Mouse (Mus musculus) retina, postnatal 1 day (tissue): ENCODE measurements around the gene Tap2.
"Not testable (repeated sequence)": the region's sequence is repeated elsewhere in the genome, so short reads cannot be mapped to it uniquely, and the experiment has no call there.

Experiments used
- DNase-seq: peaks from one replicate; pipeline ENCODE4 v3.0.0-alpha.2; 2012

Gene Tap2

DNA sequence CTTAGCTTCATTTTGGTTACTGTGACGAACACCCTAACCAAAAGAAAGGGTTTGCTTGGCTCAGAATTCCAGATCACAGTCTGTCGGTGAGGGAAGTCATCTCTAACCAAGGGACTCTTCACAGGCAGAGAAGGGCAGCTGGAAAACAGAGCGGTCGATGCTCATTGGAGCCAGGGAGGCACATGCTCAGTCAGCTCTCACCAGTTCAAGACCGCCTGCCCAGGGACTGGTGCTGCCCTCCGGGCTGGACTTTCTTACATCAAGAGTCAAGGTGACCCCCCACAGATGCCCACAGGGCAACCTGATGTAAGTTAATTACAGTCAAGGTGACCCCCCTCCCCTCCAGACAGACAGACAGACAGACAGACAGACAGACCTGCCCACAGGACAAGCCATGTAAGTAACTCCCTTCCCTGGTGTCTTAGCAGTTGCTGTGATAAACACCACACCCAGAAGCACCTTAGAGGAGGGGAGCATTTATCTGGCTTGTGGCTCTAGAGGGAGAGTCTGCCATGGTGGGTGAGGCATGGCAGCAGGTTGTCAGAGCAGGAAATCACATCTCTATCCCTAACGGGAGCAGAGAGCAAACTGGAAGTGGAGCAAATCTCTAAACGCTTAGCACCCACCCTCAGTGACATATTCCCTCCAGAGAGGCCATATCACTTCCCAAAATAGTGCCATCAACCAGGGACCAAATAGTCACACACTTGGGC is 14.0 kb downstream of the Tap2 start:
- DNase-seq: no peak

DNA sequence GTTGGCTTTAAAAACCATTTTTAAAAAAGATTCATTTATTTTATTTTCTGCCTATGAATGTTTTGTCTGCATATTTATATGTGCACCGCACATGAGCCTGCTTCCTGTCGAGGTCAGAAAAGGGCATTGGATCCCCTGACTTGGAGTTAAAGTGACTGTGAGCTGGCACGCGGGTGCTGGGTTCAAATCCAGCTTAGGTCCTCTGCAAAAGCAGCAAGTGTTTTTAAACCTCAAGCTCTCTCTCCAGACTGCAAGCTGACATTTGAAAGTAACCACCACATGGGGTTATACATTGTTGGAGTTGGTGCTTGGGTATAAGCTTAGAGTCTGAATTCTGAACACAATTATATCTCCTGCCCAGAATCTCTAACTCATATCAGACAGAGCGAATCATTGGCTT is 14.7 kb downstream of the Tap2 start:
- no peak for DNase-seq

GRCm38 (mm10) chr17:34218675-34219074 is 15.3 kb downstream of the Tap2 start:
- peak; percentile 78 for DNase-seq

- peak; percentile 50 for DNase-seq
These were observed 15.8 kb downstream of the Tap2 start for GRCm38 (mm10) chr17:34219096-34219495.

GRCm38 (mm10) chr17:34219801-34220200 is 16.5 kb downstream of the Tap2 start:
- DNase-seq: not testable (repeated sequence)

DNA sequence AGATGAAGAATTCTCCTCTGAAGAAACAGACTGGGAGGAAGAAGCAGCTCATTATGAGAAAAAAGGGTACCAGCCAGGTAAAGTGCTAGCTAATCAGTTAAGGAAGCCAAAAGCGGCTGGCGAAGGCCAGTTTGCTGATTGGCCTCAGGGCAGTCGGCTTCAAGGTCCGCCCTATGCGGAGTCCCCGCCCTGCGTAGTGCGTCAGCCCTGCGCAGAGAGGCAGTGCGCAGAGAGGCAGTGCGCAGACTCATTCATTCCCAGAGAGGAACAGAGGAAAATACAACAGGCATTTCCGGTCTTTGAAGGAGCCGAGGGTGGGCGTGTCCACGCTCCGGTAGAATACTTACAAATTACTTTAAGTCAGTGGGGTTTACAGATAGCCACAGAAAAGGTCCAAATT is 17.1 kb downstream of the Tap2 start:
- DNase-seq: not testable (repeated sequence)

DNA sequence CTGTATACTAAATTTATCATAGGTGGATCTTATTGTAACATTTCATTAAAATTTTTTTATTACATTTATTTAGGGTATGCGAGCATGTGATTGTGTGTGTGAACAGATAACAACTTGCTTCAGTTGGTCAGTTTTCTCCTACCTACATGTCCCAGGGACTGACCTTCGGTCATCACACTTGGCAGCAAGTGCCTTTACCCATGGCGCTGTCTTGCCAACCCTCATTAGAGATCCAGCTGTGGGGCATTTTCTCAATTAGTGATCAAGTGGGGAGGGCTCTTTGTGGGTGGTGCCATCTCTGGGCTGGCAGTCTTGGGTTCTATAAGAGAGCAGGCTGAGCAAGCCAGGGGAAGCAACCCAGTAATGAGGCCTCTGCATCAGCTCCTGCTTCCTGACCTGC is 21.5 kb downstream of the Tap2 start:
- no peak for DNase-seq

DNA sequence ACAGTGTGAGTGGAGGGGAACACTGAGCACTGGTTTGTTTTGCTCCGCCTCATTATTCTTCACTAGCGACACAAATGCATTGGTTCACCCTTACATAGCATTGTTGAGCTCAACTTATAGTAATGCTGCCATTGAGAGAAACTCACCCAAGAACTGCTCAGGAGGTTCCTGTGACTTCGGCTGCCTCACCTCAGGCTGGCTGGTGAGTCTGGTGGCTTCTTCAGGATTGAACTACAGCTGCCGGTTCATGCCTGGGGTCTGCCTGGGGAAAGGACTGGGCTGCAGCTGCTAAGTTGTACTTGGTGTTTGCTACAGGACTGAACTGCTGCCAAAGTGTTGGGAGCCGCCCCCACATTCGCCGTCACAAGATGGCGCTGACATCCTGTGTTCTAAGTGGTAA is 22.1 kb downstream of the Tap2 start:
- DNase-seq: no peak

GRCm38 (mm10) chr17:34225911-34226310 is 22.6 kb downstream of the Tap2 start:
- not testable (repeated sequence) for DNase-seq

GRCm38 (mm10) chr17:34230971-34231370 is 27.6 kb downstream of the Tap2 start:
- not testable (repeated sequence) for DNase-seq

DNA sequence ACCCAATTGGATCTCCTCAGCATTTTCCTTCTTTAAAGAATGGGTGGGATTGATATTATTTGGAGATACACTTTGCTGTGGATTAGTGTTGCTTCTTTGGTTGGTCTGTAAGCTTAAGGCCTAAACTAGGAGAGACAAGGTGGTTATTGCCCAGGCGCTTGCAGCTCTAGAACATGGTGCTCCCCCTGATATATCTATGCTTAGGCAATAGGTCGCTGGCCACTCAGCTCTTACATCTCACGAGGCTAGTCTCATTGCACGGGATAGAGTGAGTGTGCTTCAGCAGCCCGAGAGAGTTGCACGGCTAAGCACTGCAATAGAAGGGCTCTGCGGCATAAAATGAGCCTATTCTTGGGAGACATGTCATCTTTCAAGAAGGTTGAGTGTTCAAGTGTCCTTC is 28.7 kb downstream of the Tap2 start:
- DNase-seq: not testable (repeated sequence)

DNA sequence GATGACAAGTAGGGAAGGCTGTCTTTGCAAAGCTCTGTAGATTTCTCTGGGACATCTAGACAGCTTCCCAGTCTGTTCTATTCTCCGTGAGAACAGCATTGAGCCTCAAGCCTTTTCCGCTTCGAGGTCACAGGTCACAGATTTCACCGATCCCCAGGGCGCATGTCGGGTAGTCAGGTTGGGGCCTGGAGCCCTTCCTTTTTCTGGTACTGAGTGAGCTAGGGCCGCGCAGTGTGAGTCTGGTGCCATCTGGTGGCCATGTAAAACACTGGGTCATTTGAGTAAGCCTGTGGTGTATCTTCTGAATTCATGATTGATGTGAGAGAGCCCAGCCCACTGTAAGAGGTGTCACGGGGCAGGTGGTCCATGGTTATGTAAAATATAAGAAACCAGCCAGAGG is 31.6 kb downstream of the Tap2 start:
- peak; percentile 82 for DNase-seq

- no peak for DNase-seq
These were observed 33.4 kb downstream of the Tap2 start for GRCm38 (mm10) chr17:34236691-34237090.

DNA sequence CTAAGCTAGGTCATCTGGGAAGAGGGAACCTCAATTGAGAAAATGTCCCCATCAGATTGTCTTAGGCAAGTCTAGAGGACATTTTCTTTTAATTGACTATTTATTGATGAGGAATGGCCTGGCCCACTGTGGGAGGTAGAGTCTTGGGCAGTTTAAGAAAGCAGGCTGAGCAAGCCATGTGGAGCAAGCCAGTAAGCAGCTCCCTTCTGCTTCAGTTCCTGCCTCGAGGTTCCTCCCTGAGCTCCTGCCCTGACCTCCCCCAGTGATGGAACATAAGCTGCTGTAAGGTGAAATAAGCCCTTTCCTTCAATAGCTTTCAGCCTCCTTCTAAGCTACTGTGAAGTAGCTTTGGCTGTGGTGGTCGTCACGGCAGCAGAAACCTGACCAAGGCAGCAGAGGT is 34.4 kb downstream of the Tap2 start:
- no peak for DNase-seq

- no peak for DNase-seq
These were observed 35.4 kb downstream of the Tap2 start, which contains the start of gene H2-Ob for GRCm38 (mm10) chr17:34238706-34239105. TSS of gene H2-Ob (plus strand) at chr17:34238903.

DNA sequence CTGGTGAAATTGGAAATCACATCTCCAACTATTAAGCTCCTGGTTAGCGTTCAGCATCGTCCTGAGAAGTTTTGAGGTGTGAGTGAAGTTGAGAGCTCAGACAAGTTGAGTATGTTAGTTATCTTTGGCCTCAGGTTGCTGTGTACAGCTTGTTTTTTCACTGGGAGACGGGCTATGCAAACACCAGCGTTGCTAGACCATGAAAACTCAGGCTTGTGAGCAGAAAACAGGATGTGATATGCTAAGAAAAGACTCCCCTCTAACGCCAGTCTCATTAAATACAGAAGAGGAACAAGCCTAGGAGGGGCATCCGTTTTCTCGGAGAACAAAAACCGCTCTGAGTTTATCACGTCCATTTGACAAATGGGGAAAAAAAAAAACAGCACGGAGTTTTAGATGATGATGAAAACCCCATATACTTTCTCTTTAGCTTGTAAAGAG is 36.3 kb downstream of the Tap2 start:
- no peak for DNase-seq

DNA sequence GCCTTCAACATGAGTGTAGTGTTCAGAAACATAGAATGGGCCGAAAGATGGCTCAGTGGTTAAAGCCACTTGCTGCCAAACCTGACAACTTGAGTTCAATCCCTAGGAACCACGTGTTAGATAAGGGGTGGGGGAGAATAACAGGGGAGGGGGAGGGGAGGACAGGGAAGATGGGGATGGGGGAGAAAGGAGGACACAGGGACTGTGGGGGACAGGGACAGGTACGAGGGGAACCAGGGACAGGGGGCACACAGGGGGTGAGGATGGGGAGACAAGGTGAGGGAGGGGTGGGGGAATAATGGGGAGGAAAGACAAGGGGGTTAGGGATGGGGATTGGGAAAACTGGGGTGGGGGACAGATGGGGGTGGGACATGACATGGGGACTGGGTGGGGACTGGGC is 37.0 kb downstream of the Tap2 start:
- no peak for DNase-seq

DNA sequence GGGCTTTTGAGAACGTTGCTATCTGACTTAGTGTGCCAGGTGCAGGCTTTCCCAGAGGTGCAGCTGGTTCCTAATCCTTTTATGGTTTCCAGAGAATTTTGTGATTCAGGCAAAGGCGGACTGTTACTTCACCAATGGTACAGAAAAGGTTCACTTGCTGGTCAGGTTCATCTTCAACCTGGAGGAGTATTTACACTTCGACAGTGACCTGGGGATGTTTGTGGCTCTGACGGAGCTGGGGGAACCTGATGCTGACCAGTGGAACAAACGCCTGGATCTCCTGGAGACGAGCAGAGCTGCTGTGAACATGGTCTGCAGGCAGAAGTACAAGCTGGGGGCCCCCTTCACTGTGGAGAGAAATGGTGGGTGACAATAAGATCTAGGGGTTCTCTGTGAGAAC is 37.6 kb downstream of the Tap2 start:
- DNase-seq: no peak

DNA sequence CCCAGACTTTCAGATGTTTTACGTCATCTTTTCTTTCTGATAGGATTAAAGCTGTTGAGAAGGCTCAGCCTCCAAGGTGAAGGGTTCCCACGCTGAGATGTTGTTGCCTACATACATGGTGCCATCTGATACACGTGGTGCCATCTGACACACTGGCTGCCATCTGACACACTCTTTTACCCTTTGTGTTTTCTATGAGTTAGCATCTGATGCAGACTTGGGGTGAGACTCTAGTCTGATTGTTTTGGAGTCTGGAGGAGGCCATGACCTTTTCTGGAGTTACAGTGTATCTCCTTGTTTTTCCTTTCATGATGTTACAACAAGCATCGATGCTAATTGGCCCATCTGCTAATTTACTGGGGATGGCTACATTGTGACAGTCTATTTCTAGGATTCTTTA is 41.3 kb downstream of the Tap2 start:
- DNase-seq: no peak

- DNase-seq: peak; percentile 16
These were observed 43.7 kb downstream of the Tap2 start for GRCm38 (mm10) chr17:34247047-34247446.

- no peak for DNase-seq
These were observed 45.4 kb downstream of the Tap2 start for GRCm38 (mm10) chr17:34248764-34249163.

DNA sequence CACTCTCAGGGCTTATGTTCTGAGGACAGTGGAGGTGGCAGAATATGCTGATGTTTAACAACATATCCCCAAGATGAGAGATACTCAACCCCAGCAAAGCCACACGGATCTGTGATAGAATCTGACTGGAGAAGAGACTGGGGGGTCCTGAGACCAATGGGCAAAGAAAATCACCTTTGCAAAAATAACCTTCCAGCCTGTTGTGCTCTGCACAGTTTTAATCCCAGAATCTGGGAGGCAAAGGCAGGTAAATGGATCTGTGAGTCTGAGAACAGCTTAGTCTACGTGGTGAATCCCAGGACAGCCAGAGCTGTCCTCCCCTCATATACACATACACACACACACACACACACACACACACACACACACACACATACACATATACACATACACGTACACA is 46.0 kb downstream of the Tap2 start:
- no peak for DNase-seq

DNA sequence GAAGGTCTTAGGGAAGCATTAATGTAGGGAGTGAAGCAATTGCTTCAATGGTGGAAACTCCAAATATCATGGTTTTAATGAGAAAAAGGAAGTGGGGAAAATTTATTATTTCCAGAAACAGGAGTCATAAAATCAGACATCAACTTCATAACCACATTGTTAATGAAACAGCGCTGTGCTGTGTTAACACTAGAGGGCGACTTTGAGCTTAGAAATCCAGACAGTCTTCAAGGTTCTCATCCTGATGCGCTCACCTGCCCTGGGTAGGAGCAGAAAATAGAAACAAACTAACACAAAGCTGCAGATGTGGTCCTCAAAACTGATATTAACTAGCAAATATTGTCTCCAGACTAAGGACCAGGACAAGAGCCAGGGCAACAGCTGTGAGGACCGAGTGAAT is 46.6 kb downstream of the Tap2 start:
- DNase-seq: peak; percentile 73

- DNase-seq: peak; percentile 14
These were observed 48.3 kb downstream of the Tap2 start for GRCm38 (mm10) chr17:34251666-34252065.

GRCm38 (mm10) chr17:34256501-34256900 is 53.2 kb downstream of the Tap2 start:
- no peak for DNase-seq
